Comparison of ENCODE assay signal across 25 mouse cellular contexts in genomic region chr2:174574804-174575507, GRCm38 (mm10).
DNase-seq lines count a peak whose midpoint lies in the region; ATAC-seq and TF ChIP-seq lines count a peak whose summit lies in the region.
"Had no signal": no experiment of that assay in that cellular context is flagged by ENCODE, and none has a peak within 500 bp of the region (broad histone marks: within the 10 kb centered on the region; RNA-seq: fewer than 3 reads in every experiment).

No protein-coding gene starts in this region.

- H3K27me3 ChIP-seq in embryonic facial prominence, embryonic 14.5 days (replicated peaks; ENCODE audit: control insufficient read depth, insufficient read depth, low read length): no peaks in the 10 kb centered on the region
- no peaks in the 10 kb centered on the region for H3K27me3 ChIP-seq in embryonic facial prominence, embryonic 10.5 days (replicated peaks; ENCODE audit: low read depth, poor library complexity, severe bottlenecking)
- no peaks in the 10 kb centered on the region for H3K27me3 ChIP-seq in heart, embryonic 16.5 days (ENCODE audit: control insufficient read depth, insufficient read depth, low read length)
- no peaks in the 10 kb centered on the region for H3K27me3 ChIP-seq in stomach, embryonic 14.5 days (ENCODE audit: control insufficient read depth, insufficient read depth, low read length)
- no peaks in the 10 kb centered on the region for H3K27me3 ChIP-seq in stomach, postnatal 0 days (ENCODE audit: control insufficient read depth, insufficient read depth, low read length)
- H3K27me3 ChIP-seq: embryonic facial prominence, embryonic 12.5 days; forebrain, embryonic 12.5 days; hindbrain, embryonic 12.5 days had no signal

- no peaks in the 10 kb centered on the region for H3K36me3 ChIP-seq in embryonic facial prominence, embryonic 14.5 days (ENCODE audit: control insufficient read depth, insufficient read depth, low read length)
- no peaks in the 10 kb centered on the region for H3K36me3 ChIP-seq in embryonic facial prominence, embryonic 10.5 days (replicated peaks)
- no peaks in the 10 kb centered on the region for H3K36me3 ChIP-seq in heart, embryonic 16.5 days (ENCODE audit: control insufficient read depth, insufficient read depth)
- no peaks in the 10 kb centered on the region for H3K36me3 ChIP-seq in stomach, embryonic 14.5 days (ENCODE audit: control insufficient read depth, insufficient read depth, low read length)
- H3K36me3 ChIP-seq in stomach, postnatal 0 days (ENCODE audit: control insufficient read depth, insufficient read depth, low read length): no peaks in the 10 kb centered on the region
- H3K36me3 ChIP-seq: embryonic facial prominence, embryonic 12.5 days; forebrain, embryonic 12.5 days; G1E; hindbrain, embryonic 12.5 days had no signal

- no peak overlapping the region for H3K27ac ChIP-seq in embryonic facial prominence, embryonic 14.5 days (replicated peaks; ENCODE audit: low read depth, low read length)
- no peak overlapping the region for H3K27ac ChIP-seq in embryonic facial prominence, embryonic 10.5 days (replicated peaks)
- H3K27ac ChIP-seq in heart, embryonic 16.5 days (ENCODE audit: low read length): no peak overlapping the region
- H3K27ac ChIP-seq in stomach, embryonic 14.5 days (ENCODE audit: low read length): no peak overlapping the region
- no peak overlapping the region for H3K27ac ChIP-seq in stomach, postnatal 0 days (replicated peaks)
- H3K27ac ChIP-seq: embryonic facial prominence, embryonic 12.5 days; forebrain, embryonic 12.5 days; hindbrain, embryonic 12.5 days had no signal

- TF ChIP-seq CTCF in stomach, postnatal 0 days (IDR thresholded peaks at IDR 0.05; ENCODE audit: low read depth): no peak

- H3K4me3 ChIP-seq in embryonic facial prominence, embryonic 14.5 days (ENCODE audit: low read depth, low read length): no peak overlapping the region
- H3K4me3 ChIP-seq in embryonic facial prominence, embryonic 10.5 days: no peak overlapping the region
- H3K4me3 ChIP-seq in heart, embryonic 16.5 days (ENCODE audit: low read length): no peak overlapping the region
- no peak overlapping the region for H3K4me3 ChIP-seq in stomach, embryonic 14.5 days (ENCODE audit: low read depth, low read length)
- H3K4me3 ChIP-seq in stomach, postnatal 0 days (ENCODE audit: low read depth, low read length): no peak overlapping the region
- H3K4me3 ChIP-seq: embryonic facial prominence, embryonic 12.5 days; forebrain, embryonic 12.5 days; hindbrain, embryonic 12.5 days had no signal

- 59% methylated on average over 7 of the region's 7 CpGs for WGBS in embryonic facial prominence, embryonic 14.5 days
- WGBS in embryonic facial prominence, embryonic 10.5 days: 91% methylated on average over 7 of the region's 7 CpGs
- WGBS in heart, embryonic 16.5 days: 62% methylated on average over 7 of the region's 7 CpGs
- 82% methylated on average over 7 of the region's 7 CpGs for WGBS in stomach, embryonic 14.5 days
- 68% methylated on average over 7 of the region's 7 CpGs for WGBS in stomach, postnatal 0 days

- H3K4me1 ChIP-seq in embryonic facial prominence, embryonic 14.5 days (ENCODE audit: control insufficient read depth, insufficient read depth, low read length): no peaks in the 10 kb centered on the region
- H3K4me1 ChIP-seq in embryonic facial prominence, embryonic 10.5 days: no peaks in the 10 kb centered on the region
- H3K4me1 ChIP-seq in heart, embryonic 16.5 days (ENCODE audit: control insufficient read depth, insufficient read depth, low read length): no peaks in the 10 kb centered on the region
- H3K4me1 ChIP-seq in stomach, embryonic 14.5 days (ENCODE audit: control insufficient read depth, insufficient read depth, low read length): no peaks in the 10 kb centered on the region
- H3K4me1 ChIP-seq in stomach, postnatal 0 days (replicated peaks; ENCODE audit: control insufficient read depth, insufficient read depth): no peaks in the 10 kb centered on the region
- H3K4me1 ChIP-seq: embryonic facial prominence, embryonic 12.5 days; forebrain, embryonic 12.5 days; hindbrain, embryonic 12.5 days had no signal

- TF ChIP-seq EP300 in stomach, postnatal 0 days (optimal IDR thresholded peaks at IDR 0.05): no peak

- H3K4me2 ChIP-seq in embryonic facial prominence, embryonic 14.5 days (ENCODE audit: low read depth, low read length): no peak overlapping the region
- H3K4me2 ChIP-seq in heart, embryonic 16.5 days (ENCODE audit: low read depth, low read length): no peak overlapping the region
- H3K4me2 ChIP-seq in stomach, embryonic 14.5 days (replicated peaks; ENCODE audit: low read depth, low read length): no peak overlapping the region
- H3K4me2 ChIP-seq in stomach, postnatal 0 days (replicated peaks; ENCODE audit: low read depth): no peak overlapping the region
- H3K4me2 ChIP-seq: embryonic facial prominence, embryonic 12.5 days; forebrain, embryonic 12.5 days; hindbrain, embryonic 12.5 days had no signal

- peak; percentile 54 for DNase-seq in embryonic facial prominence, embryonic 14.5 days (ENCODE audit: low spot score)
- DNase-seq in embryonic facial prominence, embryonic 10.5 days (ENCODE audit: low spot score): no peak
- DNase-seq in heart, adult 8-10 months (ENCODE audit: low spot score): no peak
- no peak for DNase-seq in stomach, postnatal 0 days (ENCODE audit: low spot score)
- no peak for DNase-seq in kidney, adult 8-10 months
- DNase-seq: adrenal gland, adult 8-10 months; adrenal gland, postnatal 36 days; B cell, adult 2 months; cerebellum, adult 11 months; cerebellum, adult 8-10 months; cerebellum, postnatal 14 days; embryo, embryonic 11 days; gastrocnemius, postnatal 10 days; heart, adult 18-20 months; heart, postnatal 4 days had no signal

- no peaks in the 10 kb centered on the region for H3K9me3 ChIP-seq in embryonic facial prominence, embryonic 14.5 days (ENCODE audit: control insufficient read depth, low read length)
- no peaks in the 10 kb centered on the region for H3K9me3 ChIP-seq in embryonic facial prominence, embryonic 10.5 days
- H3K9me3 ChIP-seq in heart, embryonic 16.5 days (replicated peaks; ENCODE audit: control insufficient read depth, low read length): no peaks in the 10 kb centered on the region
- H3K9me3 ChIP-seq in stomach, embryonic 14.5 days (ENCODE audit: control insufficient read depth, low read depth, low read length): no peaks in the 10 kb centered on the region
- no peaks in the 10 kb centered on the region for H3K9me3 ChIP-seq in stomach, postnatal 0 days (ENCODE audit: control insufficient read depth, low read length)
- H3K9me3 ChIP-seq: embryonic facial prominence, embryonic 12.5 days; forebrain, embryonic 12.5 days; hindbrain, embryonic 12.5 days had no signal

- H3K9ac ChIP-seq in embryonic facial prominence, embryonic 14.5 days (ENCODE audit: low read depth, low read length): no peak overlapping the region
- H3K9ac ChIP-seq in heart, embryonic 16.5 days (ENCODE audit: low read length): no peak overlapping the region
- no peak overlapping the region for H3K9ac ChIP-seq in stomach, embryonic 14.5 days (replicated peaks; ENCODE audit: low read depth, low read length)
- H3K9ac ChIP-seq in stomach, postnatal 0 days (ENCODE audit: low read length): no peak overlapping the region
- H3K9ac ChIP-seq: embryonic facial prominence, embryonic 12.5 days; forebrain, embryonic 12.5 days; hindbrain, embryonic 12.5 days had no signal

- peak; percentile 62; the same call in 1 of the 2 replicates for ATAC-seq in embryonic facial prominence, embryonic 14.5 days (ENCODE audit: low read depth)
- peak; percentile 65; the same call in 1 of the 2 replicates for ATAC-seq in heart, embryonic 16.5 days (replicated peaks; ENCODE audit: extremely low read depth, insufficient read depth, low FRiP score)
- peak; percentile 44 for ATAC-seq in stomach, embryonic 14.5 days (ENCODE audit: insufficient number of reproducible peaks, insufficient read depth, low FRiP score, low read depth)
- ATAC-seq in stomach, postnatal 0 days (ENCODE audit: low FRiP score, low TSS enrichment): no peak
- ATAC-seq: CD4-positive, CD25-positive, alpha-beta regulatory T cell, adult 4 months; forebrain, embryonic 16.5 days; hindbrain, embryonic 16.5 days; inflammation-experienced regulatory T-cells, adult 6 months had no signal
